Mouse (Mus musculus): Measurements from ENCODE around the gene Micu1.

Gene Micu1

GRCm38 (mm10) chr10:59884327-59885173, 182.3 kb downstream of the Micu1 start:
- no peak for DNase-seq (ENCODE audit: low spot score)

GRCm38 (mm10) chr10:59885174-59886080, 183.2 kb downstream of the Micu1 start:
- no peak for DNase-seq (ENCODE audit: low spot score)

GRCm38 (mm10) chr10:59886081-59886466, 183.8 kb downstream of the Micu1 start:
- DNase-seq (ENCODE audit: low spot score): no peak

GRCm38 (mm10) chr10:59887432-59887831, 185.2 kb downstream of the Micu1 start:
- DNase-seq (ENCODE audit: low spot score): no peak

GRCm38 (mm10) chr10:59889339-59889738, 187.1 kb downstream of the Micu1 start:
- DNase-seq (ENCODE audit: low spot score): no peak

- DNase-seq (ENCODE audit: low spot score): no peak
Observed at GRCm38 (mm10) chr10:59889953-59890751, 187.9 kb downstream of the Micu1 start.

GRCm38 (mm10) chr10:59892977-59893376, 190.7 kb downstream of the Micu1 start:
- DNase-seq (ENCODE audit: low spot score): no peak

GRCm38 (mm10) chr10:59894251-59895160, 192.2 kb downstream of the Micu1 start:
- DNase-seq (ENCODE audit: low spot score): peak; percentile 84

GRCm38 (mm10) chr10:59895460-59896186, 193.3 kb downstream of the Micu1 start:
- DNase-seq (ENCODE audit: low spot score): no peak

GRCm38 (mm10) chr10:59896211-59896610, 193.9 kb downstream of the Micu1 start:
- DNase-seq (ENCODE audit: low spot score): no peak

- peak; percentile 57 for DNase-seq (ENCODE audit: low spot score)
Observed at GRCm38 (mm10) chr10:59896911-59897331, 194.6 kb downstream of the Micu1 start.

- no peak for DNase-seq (ENCODE audit: low spot score)
Observed at GRCm38 (mm10) chr10:59897511-59897910, 195.2 kb downstream of the Micu1 start.

GRCm38 (mm10) chr10:59898180-59898778, 196.0 kb downstream of the Micu1 start:
- no peak for DNase-seq (ENCODE audit: low spot score)

GRCm38 (mm10) chr10:59898935-59899334, 196.7 kb downstream of the Micu1 start:
- no peak for DNase-seq (ENCODE audit: low spot score)

GRCm38 (mm10) chr10:59899341-59900173, 197.3 kb downstream of the Micu1 start:
- peak; percentile 86 for DNase-seq (ENCODE audit: low spot score)

- no peak for DNase-seq (ENCODE audit: low spot score)
Observed at GRCm38 (mm10) chr10:59900174-59900435, 197.8 kb downstream of the Micu1 start.

- DNase-seq (ENCODE audit: low spot score): no peak
Observed at GRCm38 (mm10) chr10:59900939-59901338, 198.7 kb downstream of the Micu1 start.

- DNase-seq (ENCODE audit: low spot score): no peak
Observed at GRCm38 (mm10) chr10:59901463-59901862, 199.2 kb downstream of the Micu1 start.

GRCm38 (mm10) chr10:59901986-59902605, 199.8 kb downstream of the Micu1 start:
- DNase-seq (ENCODE audit: low spot score): no peak
